Mouse (Mus musculus) cerebellum, adult 8-10 months (tissue): ENCODE data around the gene E4f1.

Source experiments
- DNase-seq: peaks from one replicate; pipeline ENCODE4 v3.0.0; 2022

The E4f1 gene

GRCm38 (mm10) chr17:24481027-24481815 lies 11.1 kb upstream of the E4f1 start:
- DNase-seq: no peak

DNA sequence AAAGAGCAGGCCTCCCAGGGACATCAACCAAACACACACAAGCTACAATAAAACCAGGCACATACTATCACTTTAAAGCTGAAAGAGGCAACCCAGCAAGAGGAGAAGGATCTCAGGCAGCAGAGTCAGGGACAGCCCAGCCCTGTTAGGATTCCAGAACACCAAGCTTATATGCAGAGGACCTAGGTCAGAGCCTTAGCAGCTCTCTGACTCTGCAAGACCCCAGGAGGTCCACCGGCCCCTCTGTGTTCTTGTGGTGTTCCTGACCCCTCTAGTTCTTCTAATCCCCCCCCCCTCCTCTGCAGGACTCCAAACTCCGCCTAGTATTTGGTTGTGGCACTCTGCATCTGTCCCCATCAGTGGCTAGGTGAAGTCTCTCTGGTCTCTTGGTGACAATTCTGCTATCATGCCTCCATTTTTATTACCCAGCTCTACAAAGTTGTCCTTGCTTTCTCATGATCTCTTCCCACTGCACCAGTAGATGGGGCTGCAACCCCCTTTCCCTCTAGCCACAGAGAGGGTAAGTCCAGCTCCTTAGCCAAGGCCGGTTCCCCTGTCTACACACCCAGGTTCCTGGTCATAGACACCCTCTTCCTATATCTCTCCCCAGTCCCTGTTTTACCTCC lies 10.2 kb upstream of the E4f1 start:
- no peak for DNase-seq

GRCm38 (mm10) chr17:24479431-24479830 lies 9.3 kb upstream of the E4f1 start:
- no peak for DNase-seq

- DNase-seq: peak; percentile 99
Observed at GRCm38 (mm10) chr17:24478663-24479380, 8.7 kb upstream of the E4f1 start, which contains the start of gene Mlst8. TSS of gene Mlst8 (minus strand) at chr17:24479078.

DNA sequence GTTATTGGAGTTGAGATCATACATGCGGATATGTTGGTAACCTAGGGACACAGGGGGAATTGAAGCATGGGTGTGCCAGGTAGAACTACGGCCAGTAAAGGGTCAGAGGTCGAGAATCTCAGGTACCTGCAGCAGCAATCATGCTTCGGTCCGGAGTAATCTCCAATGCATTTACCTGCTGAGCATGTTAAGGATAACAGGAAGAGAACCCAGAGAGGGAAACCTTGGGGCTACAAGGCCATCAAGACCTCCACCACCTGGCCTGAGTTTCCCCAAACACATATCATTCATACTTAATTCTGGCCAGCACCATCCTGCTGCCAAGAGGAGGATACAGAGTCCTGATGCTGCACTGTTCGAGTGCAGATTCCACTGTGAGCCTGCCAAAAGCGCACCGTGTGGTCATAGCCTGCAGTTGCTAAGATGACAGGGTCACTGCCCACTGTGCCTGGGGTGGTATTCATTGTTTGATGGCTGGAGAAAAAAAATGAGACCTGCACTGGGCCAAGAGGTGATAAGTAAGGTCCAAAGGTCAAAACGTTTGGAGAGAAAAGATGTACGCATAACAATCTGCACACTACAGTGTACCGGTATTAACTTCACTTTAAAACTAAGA lies 8.0 kb upstream of the E4f1 start:
- DNase-seq: peak; percentile 47

DNA sequence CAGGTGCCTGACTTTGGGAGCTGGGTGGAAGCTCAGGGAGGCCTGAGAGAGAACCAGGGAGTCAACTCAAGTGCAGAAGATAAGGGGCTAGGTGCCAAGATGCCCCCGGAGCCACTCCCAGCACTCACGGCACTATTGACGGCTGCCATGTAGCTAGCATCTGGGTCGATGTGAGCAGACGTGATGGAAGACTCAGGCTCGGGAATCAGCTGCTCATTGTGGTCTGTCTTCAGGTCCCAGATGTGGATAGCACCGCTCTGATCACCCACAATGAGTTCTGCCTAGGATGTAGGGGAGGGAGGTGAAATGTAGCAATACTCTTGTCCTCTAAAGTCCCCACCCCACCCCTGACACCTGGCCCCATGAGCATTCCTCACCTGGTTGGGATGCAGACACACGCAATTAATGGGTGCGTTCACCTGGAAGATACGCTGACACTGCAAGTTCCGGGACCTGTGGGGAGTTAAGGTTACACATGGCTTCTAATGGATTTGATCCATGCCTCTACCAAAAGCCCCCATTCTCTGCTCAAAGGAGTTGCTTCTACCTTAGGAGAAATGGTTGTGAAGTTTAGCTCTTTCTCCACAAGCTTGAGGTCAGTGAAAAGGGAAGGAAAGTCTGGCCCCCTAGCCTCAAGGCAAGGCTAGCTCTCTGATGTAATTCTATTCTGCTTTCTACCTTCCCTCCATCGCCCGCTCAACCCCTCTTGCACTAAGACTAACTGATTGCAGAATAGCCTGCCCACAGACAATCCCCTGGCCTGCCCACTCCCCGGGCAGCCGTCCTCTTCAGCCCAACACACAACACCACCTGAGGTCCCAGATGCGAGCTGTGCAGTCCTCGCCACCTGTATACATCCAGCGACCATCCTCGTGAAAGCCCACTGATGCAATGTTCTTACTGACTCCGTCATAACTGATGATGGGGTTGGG lies 7.2 kb upstream of the E4f1 start:
- peak; percentile 40 for DNase-seq

- DNase-seq: no peak
Observed at GRCm38 (mm10) chr17:24476022-24476776, 6.1 kb upstream of the E4f1 start.

GRCm38 (mm10) chr17:24475586-24475985 lies 5.5 kb upstream of the E4f1 start:
- no peak for DNase-seq

- DNase-seq: no peak
Observed at GRCm38 (mm10) chr17:24474557-24474956, 4.4 kb upstream of the E4f1 start.

DNA sequence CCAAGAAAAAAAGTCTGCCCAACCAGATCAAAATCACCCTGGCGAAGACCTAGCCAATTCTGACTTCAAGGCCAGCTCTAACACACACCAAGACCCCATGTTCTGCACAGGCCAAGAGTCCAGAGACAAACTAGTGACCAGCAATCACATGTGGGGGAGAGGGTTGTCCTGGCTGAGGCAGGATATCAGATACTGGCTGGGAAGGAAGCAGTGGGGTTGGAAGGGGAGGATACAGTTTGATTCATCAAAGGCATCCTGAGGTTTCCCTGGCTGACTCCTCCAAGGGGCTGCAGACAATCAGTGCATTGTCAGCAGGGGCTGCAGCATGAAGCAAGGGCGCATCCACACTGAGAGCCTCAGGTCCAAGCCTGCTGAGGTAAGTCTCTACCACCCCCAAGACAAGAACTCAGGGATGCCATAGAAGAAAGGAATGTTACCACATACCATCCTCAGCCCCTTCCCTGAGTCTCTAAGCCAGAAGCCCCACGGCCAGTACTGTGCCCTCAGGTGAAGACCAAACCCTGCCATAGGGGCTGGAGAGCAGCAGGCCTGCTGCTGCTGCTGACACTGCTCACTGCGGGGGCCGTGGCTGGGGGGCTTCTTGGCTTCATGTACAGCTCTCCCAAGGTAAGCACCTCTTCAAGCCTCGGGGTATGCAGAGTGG lies 3.6 kb upstream of the E4f1 start, which contains the start of gene Bricd5:
TSS of gene Bricd5 (plus strand) at position 273 of the 664 bp plus-strand sequence.
- DNase-seq: no peak

GRCm38 (mm10) chr17:24472512-24472911 lies 2.4 kb upstream of the E4f1 start:
- DNase-seq: peak; percentile 67

- DNase-seq: peak; percentile 56
Observed at GRCm38 (mm10) chr17:24470701-24471527, 801 bp upstream of the E4f1 start.

- no peak for DNase-seq
Observed at GRCm38 (mm10) chr17:24469336-24469909, 690 bp downstream of the E4f1 start.

DNA sequence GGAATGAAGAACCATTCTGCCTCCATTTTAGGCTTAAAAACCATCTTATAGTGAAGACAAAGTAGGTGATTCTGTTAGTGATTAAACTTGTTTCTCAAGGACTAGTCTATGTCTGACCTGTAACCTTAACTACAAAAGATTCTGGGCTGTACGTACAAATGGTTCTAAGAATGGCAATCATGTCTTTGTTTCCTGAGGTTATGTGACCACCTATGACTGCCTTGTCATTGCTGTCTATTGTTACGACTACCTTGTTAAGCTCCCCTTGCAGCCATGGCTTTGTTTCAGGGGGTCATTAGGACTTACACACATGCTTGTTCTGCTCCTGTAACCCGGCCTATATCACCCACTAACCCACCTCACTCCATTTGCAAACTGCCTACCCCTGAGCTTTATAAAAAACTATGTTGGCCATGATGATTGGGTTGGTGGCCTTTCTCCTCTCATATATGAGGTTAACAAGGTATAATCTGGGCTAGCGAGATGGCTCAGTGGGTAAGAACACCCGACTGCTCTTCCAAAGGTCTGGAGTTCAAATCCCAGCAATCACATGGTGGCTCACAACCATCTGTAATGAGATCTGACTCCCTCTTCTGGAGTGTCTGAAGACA lies 1.4 kb downstream of the E4f1 start:
- DNase-seq: no peak

- no peak for DNase-seq
Observed at GRCm38 (mm10) chr17:24463374-24464133, 6.6 kb downstream of the E4f1 start.

- no peak for DNase-seq
Observed at GRCm38 (mm10) chr17:24462932-24463331, 7.2 kb downstream of the E4f1 start.

DNA sequence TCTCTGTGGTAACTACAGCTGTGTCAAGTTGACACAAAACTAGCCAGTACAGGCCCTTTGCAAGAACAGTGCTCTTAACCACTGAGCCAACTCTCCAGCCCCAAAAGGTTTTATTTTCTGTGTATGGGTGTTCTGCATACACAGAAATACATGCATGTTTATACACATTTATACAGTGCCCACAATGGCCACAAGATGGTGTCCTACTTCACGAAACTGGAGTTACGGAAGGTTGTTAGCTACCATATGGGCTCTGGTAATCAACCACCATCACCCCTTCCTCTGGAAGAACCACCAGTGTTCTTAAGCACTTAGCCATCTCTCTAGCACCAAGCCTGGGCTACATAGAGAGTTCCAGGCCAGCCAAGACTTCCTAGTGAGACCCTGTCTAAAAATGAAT lies 8.5 kb downstream of the E4f1 start:
- DNase-seq: no peak
